Mouse (Mus musculus) erythroid progenitor cell, adult 5-6 weeks (primary cell): ENCODE results near the gene Fmod. TPM values are rescaled to one million over a fixed set of nuclear protein-coding genes. Genes with fewer than 3 reads are reported as not detected.

Experiments used
- ATAC-seq: replicated peaks from 2 replicates; pipeline ENCODE4 v1.8.0; 2016; ENCODE audit warnings: moderate number of reproducible peaks, mild to moderate bottlenecking, moderate TSS enrichment, inconsistent platforms; ENCODE audit not compliant: poor library complexity, low FRiP score, severe bottlenecking
- total RNA-seq, 2 experiments: library from RNA; stranded (forward) in 1 of 2; stranded (reverse) in 1 of 2; fragments of 150-400 nt in 1 of 2; fragments of 186-747, 209-891 nt in 1 of 2; gene quantifications; 2 replicates each; pipeline versions ENCODE4 v1.2.3 to v1.2.4; 2015 to 2017; ENCODE audit warnings: low replicate concordance in 2 of 2

The Fmod gene
- total RNA-seq, 2 experiments from 2014 or later, result not detected

DNA sequence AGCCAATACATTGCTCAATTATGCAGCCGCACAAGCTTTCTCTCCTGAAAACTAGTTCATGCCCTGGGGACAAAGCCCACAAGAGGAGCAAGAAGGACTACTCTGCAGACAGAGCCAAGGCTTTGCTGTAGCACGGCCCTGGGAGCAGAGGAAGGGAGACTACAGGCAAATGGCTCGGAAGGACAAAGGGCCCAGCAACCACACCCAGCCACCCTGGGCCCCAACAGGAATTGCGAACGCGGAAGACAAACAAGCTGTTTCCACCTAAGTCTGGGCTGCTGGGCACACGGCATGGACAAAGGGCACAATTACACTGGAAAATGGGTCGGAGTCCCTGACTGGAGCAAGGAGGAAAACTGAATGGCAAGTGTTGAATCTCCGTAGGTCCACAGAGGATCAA, 18.0 kb downstream of the Fmod start:
- no peak for ATAC-seq

DNA sequence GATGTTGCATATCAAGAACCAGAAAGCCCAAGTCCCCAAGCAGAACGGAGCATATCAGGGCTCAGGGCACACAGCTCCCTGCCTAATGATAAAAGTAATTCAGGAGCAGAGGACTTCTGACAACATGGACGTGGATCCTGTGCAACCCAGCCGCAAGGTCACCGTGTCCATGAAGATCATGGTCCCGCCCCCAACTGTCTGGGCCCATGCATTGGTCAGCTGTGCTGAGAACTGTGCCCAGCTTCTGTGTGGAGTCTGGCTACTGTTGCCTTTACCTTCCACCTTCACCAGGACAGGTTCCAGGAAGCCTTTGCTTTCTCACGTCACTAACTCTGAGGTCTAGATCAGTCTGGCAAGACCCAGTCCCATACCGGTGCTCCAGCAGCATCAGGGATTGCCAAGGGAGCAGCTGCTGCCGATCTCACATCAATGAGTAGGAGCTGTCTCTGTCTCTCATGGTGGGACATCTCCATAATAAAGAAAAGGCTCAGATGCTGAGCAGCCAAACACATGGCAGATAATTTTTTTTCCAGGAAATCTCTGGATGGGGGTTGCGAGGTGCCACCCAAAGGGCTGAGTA, 18.7 kb downstream of the Fmod start:
- no peak for ATAC-seq

DNA sequence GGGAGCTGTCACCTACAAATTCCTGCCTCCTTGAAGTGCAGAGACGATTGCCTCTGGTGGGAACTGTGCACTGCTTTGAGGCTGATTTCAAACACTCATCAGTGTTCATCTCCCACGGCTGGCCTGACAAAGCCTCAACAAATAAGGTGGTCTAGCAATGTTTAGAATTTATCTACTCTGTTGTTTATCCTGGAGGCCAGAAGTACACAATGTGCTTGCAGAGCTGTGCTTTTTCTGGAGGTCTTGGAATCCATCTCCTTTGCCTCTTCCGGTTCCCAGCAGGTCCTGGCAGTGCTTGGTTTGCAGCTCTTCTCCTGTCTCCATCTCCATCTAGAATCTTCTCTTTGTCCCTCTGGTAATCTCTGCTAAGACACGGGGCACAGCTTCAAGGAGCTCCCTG, 19.2 kb downstream of the Fmod start:
- no peak for ATAC-seq

DNA sequence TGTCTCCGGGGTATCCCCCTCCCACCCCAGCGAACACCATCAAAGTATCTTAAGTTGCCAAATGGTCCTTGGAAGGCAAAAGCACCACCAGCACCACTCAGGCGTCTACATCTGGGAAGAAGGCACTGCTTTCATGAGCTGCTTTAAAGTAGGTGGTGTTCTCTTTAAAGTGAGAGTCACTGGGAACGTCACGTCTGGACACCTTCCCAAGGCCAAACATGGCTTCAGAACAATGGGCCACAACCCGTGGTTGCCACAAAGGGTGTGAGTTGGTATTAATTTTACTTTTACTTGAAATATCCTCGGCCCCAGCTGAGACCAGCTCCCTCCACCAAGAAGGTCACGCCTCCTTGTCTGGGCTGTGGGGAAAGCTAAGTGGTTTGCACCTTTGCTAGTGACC, 20.7 kb downstream of the Fmod start:
- ATAC-seq, result no peak

DNA sequence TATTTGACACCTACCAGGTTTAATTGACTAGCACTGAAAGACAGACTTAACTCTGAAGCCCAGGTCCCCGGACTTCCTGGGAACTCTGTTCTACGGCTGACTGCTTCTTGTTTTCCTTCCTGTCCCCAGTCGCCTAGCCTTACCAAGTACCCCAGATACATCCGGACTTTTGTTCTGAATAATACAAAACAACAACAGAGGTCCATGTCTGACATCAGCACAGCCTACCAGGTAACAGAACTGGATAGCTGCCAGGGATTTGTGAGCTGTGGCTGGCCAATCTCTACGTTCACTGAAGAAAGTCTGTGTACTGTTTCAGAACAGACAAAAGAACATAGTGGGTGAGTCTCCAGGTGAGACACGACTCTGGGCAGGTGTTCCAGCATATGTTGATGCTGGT, 21.8 kb downstream of the Fmod start:
- ATAC-seq, result no peak

GRCm38 (mm10) chr1:134059739-134060695, 23.0 kb downstream of the Fmod start:
- ATAC-seq, result peak; percentile 71

DNA sequence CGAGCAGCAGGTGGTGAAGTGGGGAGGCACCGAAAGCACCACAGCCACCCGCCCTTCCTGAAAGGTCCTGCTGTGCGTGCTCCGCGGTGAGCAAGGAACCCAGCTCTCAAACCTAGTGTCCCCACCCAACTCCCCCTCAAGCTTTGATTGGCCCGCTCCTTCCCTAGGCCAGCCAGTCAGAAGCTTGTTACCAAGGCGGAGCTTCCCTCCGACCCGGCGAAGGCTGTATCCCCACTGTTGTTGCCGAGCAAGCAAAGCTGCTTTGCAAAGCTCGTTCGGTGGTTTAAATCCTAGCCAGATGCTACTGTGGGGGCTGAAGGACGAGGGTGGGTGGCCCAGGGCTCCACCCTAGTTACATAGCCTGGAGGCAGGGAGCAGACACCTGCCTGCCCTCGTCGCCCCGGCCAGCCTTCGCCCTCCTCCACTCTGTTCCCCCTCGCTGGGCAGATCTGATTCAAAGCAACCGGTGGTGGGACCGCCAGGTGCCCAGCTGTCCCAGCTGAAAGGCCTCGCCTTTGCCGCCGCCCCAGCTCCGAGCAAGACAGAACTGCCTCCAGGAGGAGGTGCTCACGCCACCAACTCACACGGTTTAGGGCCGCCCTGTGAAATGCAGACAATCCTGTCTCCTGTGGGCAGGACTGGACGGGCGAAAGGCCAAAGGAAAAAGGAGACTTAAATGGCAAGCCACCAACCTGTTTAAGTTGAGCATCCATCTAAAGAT, 24.0 kb downstream of the Fmod start:
- peak; percentile 91 for ATAC-seq

DNA sequence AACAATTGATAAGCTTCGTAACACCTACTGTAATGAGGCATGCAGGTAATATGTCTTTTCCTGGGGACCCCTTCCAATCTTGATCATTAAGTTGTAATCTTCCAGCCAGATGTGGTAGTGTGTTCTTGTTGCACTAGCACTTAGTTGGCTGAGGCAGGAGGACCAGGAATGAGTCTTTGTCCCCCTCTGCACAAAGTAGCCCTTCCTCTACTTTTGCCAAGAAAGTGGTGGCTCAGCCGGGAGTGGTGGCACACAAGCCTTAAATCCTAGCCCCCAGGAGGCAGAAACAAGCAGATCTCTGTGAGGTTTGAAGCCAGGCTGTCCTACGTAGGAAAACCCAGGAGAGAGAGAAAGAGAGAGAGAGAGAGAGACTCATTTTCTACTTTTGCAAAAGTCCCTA, 24.9 kb downstream of the Fmod start:
- ATAC-seq, result no peak

- no peak for ATAC-seq
Observed at GRCm38 (mm10) chr1:134062411-134063085, 25.5 kb downstream of the Fmod start.

- no peak for ATAC-seq
Observed at GRCm38 (mm10) chr1:134063086-134063772, 26.2 kb downstream of the Fmod start.

DNA sequence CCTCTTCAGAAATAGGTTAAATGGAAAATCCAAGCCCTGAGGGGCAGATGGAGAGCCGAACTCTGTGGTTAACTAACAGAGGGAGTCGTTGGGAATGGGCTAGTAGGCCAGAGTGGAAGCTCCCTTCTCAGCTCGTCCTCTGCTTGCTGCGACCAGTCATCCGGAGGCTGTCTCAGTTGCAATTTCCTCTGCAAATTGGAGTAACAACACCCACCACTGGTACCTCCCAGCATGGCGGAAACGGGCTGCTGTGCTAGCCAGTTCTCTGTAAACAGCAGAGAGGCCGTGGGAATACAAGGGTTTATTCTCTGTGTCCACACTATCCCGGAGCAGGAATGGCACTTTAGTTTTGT, 26.7 kb downstream of the Fmod start:
- ATAC-seq, result no peak

DNA sequence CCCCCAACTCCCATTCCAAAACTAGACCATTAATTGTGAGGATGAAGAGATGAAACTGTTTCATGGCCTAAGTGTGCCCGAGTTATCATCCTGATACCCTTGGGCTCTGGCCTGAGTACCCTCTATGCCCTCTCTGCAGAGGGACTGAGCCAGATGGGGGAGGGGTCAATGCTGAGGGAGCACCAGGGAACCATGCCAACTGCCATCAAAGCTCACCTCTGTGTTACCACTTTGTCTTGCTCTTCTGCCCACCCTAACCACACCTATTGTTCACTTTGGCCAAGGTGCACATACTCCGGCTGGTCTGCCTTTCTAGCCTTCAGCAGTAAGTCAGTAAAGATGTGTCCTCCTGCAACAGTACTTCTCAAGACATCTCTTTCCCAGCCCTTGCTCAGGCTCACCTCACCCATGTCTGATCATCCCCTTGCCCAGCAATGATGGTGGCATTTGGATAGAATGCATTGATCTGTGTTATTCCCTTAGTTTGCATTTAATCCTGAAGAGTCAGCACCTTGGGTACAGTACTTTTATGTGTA, 27.3 kb downstream of the Fmod start:
- ATAC-seq, result no peak

DNA sequence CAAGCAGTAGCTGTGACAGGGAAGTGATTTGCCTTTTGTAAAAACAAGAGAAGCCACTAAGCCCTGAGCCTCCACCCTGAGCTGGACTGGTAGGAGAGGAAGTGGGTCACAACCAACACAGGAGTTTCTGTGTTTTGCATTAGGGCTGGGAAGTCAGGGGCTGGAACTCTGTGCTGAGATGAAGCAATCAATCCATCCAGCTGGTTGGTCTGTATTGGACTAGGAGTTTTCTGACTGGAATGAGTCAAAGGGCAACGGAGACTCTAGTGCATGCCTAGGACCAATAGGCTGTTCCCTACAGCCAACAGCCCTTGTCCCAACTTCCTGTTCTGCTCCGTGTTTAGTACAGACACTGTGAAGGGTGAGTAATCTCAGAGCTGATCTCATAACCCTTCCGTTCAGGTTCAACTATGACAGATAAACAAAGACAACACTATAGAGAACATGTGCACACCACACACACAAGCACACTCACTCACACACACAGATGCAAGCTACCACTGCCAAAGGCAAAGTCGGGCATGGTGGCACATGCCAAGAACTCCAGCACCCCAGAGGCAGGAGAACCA, 28.3 kb downstream of the Fmod start:
- no peak for ATAC-seq

- no peak for ATAC-seq
Observed at GRCm38 (mm10) chr1:134066554-134066953, 29.5 kb downstream of the Fmod start.

- ATAC-seq, result no peak
Observed at GRCm38 (mm10) chr1:134067143-134067619, 30.1 kb downstream of the Fmod start.

GRCm38 (mm10) chr1:134070099-134070669, 33.1 kb downstream of the Fmod start:
- no peak for ATAC-seq

DNA sequence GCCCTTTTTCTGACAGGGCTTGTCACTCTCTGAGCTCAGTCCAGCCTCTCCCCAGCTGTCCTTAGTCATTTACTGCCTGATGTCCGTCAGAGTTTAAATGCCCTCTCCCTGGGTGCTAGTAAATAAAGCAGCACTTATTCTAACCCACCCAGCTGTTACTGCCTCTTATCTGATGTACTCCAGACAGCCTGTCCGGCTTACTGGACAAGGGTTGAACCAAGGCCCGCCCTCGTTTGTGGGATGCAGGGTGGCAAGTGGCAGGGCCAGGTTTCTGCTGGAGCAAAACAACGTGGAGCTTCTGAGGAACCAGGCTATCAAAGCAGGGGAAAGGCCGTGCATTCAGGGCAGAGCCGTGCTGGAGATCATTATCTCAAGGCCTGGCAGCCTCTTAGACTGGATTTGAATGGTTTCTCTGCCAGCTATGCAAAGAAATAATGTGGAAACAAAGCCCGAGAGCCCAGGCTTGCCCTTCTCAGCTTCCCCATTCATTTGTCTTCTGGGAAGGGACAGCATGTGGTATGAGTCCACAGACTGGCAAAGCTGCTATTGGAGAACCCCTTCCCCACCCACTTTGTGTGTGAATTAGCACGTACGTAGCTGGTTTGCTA, 34.5 kb downstream of the Fmod start:
- peak; percentile 16 for ATAC-seq

DNA sequence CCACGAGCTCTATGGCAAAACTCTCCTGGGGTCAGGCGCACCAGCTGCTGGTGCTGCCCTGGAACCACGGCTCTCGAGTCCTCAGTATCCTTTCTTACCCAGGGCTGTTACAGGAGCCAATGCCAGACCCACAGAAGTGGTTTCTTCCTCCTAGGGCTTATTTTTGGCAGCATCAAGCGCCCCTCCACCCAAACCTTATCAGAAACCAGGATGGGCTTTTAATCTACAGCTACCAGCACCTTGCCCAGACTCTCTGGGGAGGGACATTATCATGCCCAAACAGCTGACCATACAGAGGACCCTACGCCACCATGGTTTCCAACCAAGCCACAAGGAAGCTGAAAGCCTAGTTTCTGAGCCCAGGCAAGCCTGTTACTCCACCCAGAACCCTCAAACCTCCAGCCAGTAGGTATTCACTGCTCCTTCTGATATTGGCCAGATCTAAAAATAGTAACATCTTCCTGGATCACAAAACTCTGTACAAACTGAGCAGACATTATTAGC, 36.1 kb downstream of the Fmod start:
- peak; percentile 78 for ATAC-seq
